Mouse (Mus musculus) liver, embryonic 13.5 days (tissue): ENCODE data around the gene Ublcp1. TPM values are rescaled to one million over a fixed set of nuclear protein-coding genes. Genes with fewer than 3 reads are reported as not detected.

ENCODE experiments used
- ATAC-seq: fragments of 200-750 bp; cut with Nextera tagmentation; 2 replicates; pipeline ENCODE4 v1.8.0; 2017; ENCODE audit warnings: low read depth, mild to moderate bottlenecking, moderate number of reproducible peaks, moderate library complexity
- DNase-seq: peaks from one replicate; pipeline ENCODE4 v3.0.0; 2022
- H3K27ac ChIP-seq: fragments of 300-500 bp; sonication (generic); 2 replicates; pipeline ENCODE4 v1.5.1; 2015; ENCODE audit warnings: moderate library complexity, mild to moderate bottlenecking, inconsistent platforms
- H3K27me3 ChIP-seq: fragments of 300-500 bp; sonication (generic); 2 replicates; pipeline ENCODE4 v1.6.1; 2015; ENCODE audit warnings: mild to moderate bottlenecking, inconsistent platforms
- H3K36me3 ChIP-seq: fragments of 300-500 bp; sonication (generic); 2 replicates; pipeline ENCODE4 v1.6.1; 2015; ENCODE audit warnings: mild to moderate bottlenecking, inconsistent platforms
- H3K4me1 ChIP-seq: fragments of 300-500 bp; sonication (generic); replicated peaks from 2 replicates; pipeline ENCODE4 v1.6.1; 2015; ENCODE audit warnings: inconsistent platforms
- H3K4me2 ChIP-seq: fragments of 300-500 bp; sonication (generic); 2 replicates; pipeline ENCODE4 v1.6.1; 2015; ENCODE audit warnings: inconsistent platforms, mild to moderate bottlenecking, moderate library complexity
- H3K4me3 ChIP-seq: fragments of 300-500 bp; sonication (generic); replicated peaks from 2 replicates; pipeline ENCODE4 v1.5.1; 2015; ENCODE audit warnings: mild to moderate bottlenecking, inconsistent platforms
- H3K9ac ChIP-seq: fragments of 300-500 bp; sonication (generic); 2 replicates; pipeline ENCODE4 v1.6.1; 2015; ENCODE audit warnings: mild to moderate bottlenecking, inconsistent platforms
- H3K9me3 ChIP-seq: fragments of 300-500 bp; sonication (generic); replicated peaks from 2 replicates; pipeline ENCODE4 v1.6.1; 2016; ENCODE audit warnings: inconsistent platforms
- WGBS: fragments of 180-500 bp; shearing (Covaris S2); methylation state at CpG from one replicate; pipeline ENCODE4 v1.1.7; 2015; ENCODE audit not compliant: insufficient replicate concordance; 5-methylcytosine and 5-hydroxymethylcytosine counted together
- polyA plus RNA-seq: library from polyadenylated mRNA; unstranded; fragments of >200 nt; fragmentation: Nextera tagmentation; extraction: Ambion mirVana; gene quantifications from 2 replicates; pipeline ENCODE4 v1.2.1, GENCODE M21; 2015

Ublcp1 gene
- polyA plus RNA-seq, 1 experiment from 2014 or later: 47.6 TPM

DNA sequence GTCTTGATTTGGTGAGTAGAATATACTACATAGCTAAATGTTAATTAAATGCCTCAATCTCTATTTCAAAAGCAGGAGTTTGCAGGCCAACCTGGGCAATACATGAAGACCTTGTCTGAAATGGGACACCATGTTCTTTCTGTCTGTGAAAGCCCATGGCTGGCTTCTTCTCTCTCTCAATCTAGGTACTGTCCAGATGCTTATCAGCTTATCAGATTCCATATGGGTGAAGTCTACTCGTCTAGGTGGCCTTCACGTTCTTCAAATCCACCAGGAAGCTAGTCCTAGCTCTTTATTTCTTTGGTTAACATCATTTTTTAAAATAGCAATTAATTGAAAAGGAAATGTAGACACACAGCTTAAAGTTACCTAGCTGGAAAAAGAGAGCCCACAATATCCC lies 39.6 kb upstream of the Ublcp1 start:
- peak overlapping the region; percentile 62 for H3K4me2 ChIP-seq
- H3K36me3 ChIP-seq: no peaks in the 10 kb centered on the region
- WGBS: 46% methylated on average over 2 of the region's 2 CpGs
- DNase-seq (no peak), ATAC-seq (no peak)
- H3K4me3 ChIP-seq: peak overlapping the region; percentile 27; the same call in 1 of the 2 replicates
- no peaks in the 10 kb centered on the region for H3K9me3 ChIP-seq
- H3K27me3 ChIP-seq: no peaks in the 10 kb centered on the region
- H3K4me1 ChIP-seq: peaks cover 74% of the 10 kb centered on the region
- peak overlapping the region; percentile 98 for H3K27ac ChIP-seq
- H3K9ac ChIP-seq: peak overlapping the region; percentile 65

DNA sequence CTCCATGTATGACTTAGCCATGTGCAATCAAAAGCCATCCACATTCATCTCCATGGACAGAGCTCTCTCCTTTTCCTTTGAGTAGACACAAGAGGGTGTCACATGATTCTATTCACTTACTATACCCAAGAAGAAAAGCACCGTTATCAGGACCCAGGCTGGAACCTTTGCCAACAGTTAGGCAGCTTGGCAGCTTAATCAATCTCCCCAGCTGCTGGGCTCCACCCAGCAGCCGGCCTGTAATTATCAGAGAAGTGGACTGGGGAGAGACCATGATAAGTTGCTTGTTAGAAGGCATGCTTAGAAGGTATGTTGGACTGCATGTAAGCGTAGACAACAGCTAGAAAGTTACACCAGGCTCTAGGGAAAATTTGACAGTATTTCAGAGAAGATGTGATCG lies 38.6 kb upstream of the Ublcp1 start:
- peak; percentile 89 for ATAC-seq
- Histone ChIP-seq H3K36me3 (no peaks in the 10 kb centered on the region), H3K27me3 (no peaks in the 10 kb centered on the region), H3K9me3 (no peaks in the 10 kb centered on the region), H3K4me1 (peaks cover 66% of the 10 kb centered on the region), H3K4me2 (peak overlapping the region; percentile 62), H3K27ac (peak overlapping the region; percentile 98), H3K4me3 (peak overlapping the region; percentile 27), H3K9ac (peak overlapping the region; percentile 72)
- DNase-seq: peak; percentile 85
- WGBS: 19% methylated on average over 4 of the region's 4 CpGs

- H3K4me3 ChIP-seq: no peak overlapping the region
- ATAC-seq (no peak), DNase-seq (no peak)
- H3K36me3 ChIP-seq: no peaks in the 10 kb centered on the region
- WGBS: 73% methylated on average over 3 of the region's 3 CpGs
- peaks cover 28% of the 10 kb centered on the region for H3K4me1 ChIP-seq
- peak overlapping the region; percentile 36; the same call in 1 of the 2 replicates for H3K27ac ChIP-seq
- H3K9ac ChIP-seq: no peak overlapping the region
- H3K27me3 ChIP-seq: no peaks in the 10 kb centered on the region
- H3K4me2 ChIP-seq: no peak overlapping the region
- H3K9me3 ChIP-seq: no peaks in the 10 kb centered on the region
Observed at GRCm38 (mm10) chr11:44504761-44505160, 34.5 kb upstream of the Ublcp1 start.

GRCm38 (mm10) chr11:44504146-44504545 lies 33.8 kb upstream of the Ublcp1 start:
- no peaks in the 10 kb centered on the region for H3K9me3 ChIP-seq
- DNase-seq: no peak
- H3K27ac ChIP-seq: 0 out of 2 replicates have a peak overlapping the region, but pooled peaks have one; percentile 36
- H3K4me2 ChIP-seq: no peak overlapping the region
- H3K4me1 ChIP-seq: peaks cover 25% of the 10 kb centered on the region
- H3K27me3 ChIP-seq: no peaks in the 10 kb centered on the region
- H3K4me3 ChIP-seq: no peak overlapping the region
- no peak overlapping the region for H3K9ac ChIP-seq
- WGBS: 88% methylated on average over 7 of the region's 7 CpGs
- no peak for ATAC-seq
- H3K36me3 ChIP-seq: no peaks in the 10 kb centered on the region

- WGBS: 69% methylated on average over 5 of the region's 5 CpGs
- DNase-seq (no peak), ATAC-seq (no peak)
- Histone ChIP-seq H3K4me3 (no peak overlapping the region), H3K9ac (no peak overlapping the region), H3K27me3 (no peaks in the 10 kb centered on the region), H3K4me1 (peaks cover 28% of the 10 kb centered on the region), H3K27ac (no peak overlapping the region), H3K9me3 (no peaks in the 10 kb centered on the region), H3K4me2 (no peak overlapping the region), H3K36me3 (no peaks in the 10 kb centered on the region)
Observed at GRCm38 (mm10) chr11:44502931-44503330, 32.6 kb upstream of the Ublcp1 start.

DNA sequence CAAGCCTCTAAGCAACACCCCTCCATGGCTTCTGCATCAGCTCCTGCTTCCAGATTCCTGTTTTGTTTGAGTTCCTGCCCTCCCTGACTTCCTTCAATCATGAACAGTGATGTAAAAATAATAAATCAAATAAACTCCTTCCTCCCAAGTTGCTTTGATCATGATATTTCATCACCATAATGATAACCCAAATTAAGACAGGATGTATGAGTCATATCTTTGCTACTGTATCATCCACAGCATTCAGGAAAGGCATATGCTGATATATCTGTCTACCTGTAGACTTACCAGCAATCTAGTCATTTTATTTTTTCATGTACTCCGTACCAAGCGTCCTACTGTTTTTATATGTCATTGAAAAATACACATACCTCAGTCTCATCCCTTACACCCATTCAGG lies 31.2 kb upstream of the Ublcp1 start:
- Histone ChIP-seq H3K27me3 (no peaks in the 10 kb centered on the region), H3K27ac (no peak overlapping the region), H3K4me2 (no peak overlapping the region), H3K4me3 (no peak overlapping the region), H3K36me3 (no peaks in the 10 kb centered on the region), H3K9ac (no peak overlapping the region), H3K9me3 (no peaks in the 10 kb centered on the region), H3K4me1 (peaks cover 29% of the 10 kb centered on the region)
- ATAC-seq (no peak), DNase-seq (no peak)
- WGBS: 78% methylated on average over 2 of the region's 2 CpGs

GRCm38 (mm10) chr11:44500966-44501365 lies 30.7 kb upstream of the Ublcp1 start:
- WGBS: 66% methylated on average over 7 of the region's 7 CpGs
- Histone ChIP-seq H3K36me3 (no peaks in the 10 kb centered on the region), H3K4me3 (no peak overlapping the region), H3K4me1 (peaks cover 33% of the 10 kb centered on the region), H3K27ac (no peak overlapping the region), H3K27me3 (no peaks in the 10 kb centered on the region), H3K9me3 (no peaks in the 10 kb centered on the region), H3K9ac (no peak overlapping the region), H3K4me2 (no peak overlapping the region)
- DNase-seq (no peak), ATAC-seq (no peak)

- peak; percentile 27; the same call in 1 of the 2 replicates for ATAC-seq
- H3K9me3 ChIP-seq: no peaks in the 10 kb centered on the region
- 0 out of 2 replicates have a peak overlapping the region, but pooled peaks have one; percentile 24 for H3K27ac ChIP-seq
- H3K36me3 ChIP-seq: no peaks in the 10 kb centered on the region
- no peaks in the 10 kb centered on the region for H3K27me3 ChIP-seq
- H3K4me3 ChIP-seq: no peak overlapping the region
- H3K4me1 ChIP-seq: peaks cover 45% of the 10 kb centered on the region
- DNase-seq: no peak
- H3K4me2 ChIP-seq: no peak overlapping the region
- WGBS: 59% methylated on average over 13 of the region's 13 CpGs
- no peak overlapping the region for H3K9ac ChIP-seq
Observed at GRCm38 (mm10) chr11:44498412-44499272, 28.3 kb upstream of the Ublcp1 start.

DNA sequence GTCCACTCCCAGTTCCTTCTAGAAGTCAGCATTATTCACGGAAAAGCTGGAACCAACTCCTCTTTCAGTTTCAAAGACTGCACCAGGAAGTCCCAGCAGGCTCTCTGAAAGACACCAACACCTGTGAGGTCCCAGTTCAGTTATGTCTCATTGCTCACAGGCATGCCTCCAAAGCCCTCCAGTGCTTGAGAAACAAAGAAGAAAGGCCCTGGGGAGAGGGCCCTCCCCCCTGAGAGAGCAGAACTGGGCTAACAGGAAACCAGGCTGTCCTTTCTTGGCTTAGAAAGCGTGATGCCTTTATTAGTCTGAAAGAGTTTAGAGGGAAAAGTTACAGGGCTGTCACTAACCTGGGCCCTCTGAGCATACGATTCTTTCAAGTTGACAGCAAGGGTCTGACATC lies 25.9 kb upstream of the Ublcp1 start:
- no peak for DNase-seq
- Histone ChIP-seq H3K4me1 (peaks cover 45% of the 10 kb centered on the region), H3K36me3 (no peaks in the 10 kb centered on the region), H3K4me3 (no peak overlapping the region), H3K9me3 (no peaks in the 10 kb centered on the region), H3K27ac (peak overlapping the region; percentile 72), H3K9ac (0 out of 2 replicates have a peak overlapping the region, but pooled peaks have one; percentile 28), H3K4me2 (no peak overlapping the region), H3K27me3 (no peaks in the 10 kb centered on the region)
- no peak for ATAC-seq
- WGBS: 68% methylated on average over 3 of the region's 3 CpGs

- Histone ChIP-seq H3K4me3 (no peak overlapping the region), H3K4me2 (no peak overlapping the region), H3K9me3 (no peaks in the 10 kb centered on the region), H3K4me1 (peaks cover 45% of the 10 kb centered on the region), H3K27ac (peak overlapping the region; percentile 73), H3K36me3 (no peaks in the 10 kb centered on the region), H3K9ac (peak overlapping the region; percentile 38; the same call in 1 of the 2 replicates), H3K27me3 (no peaks in the 10 kb centered on the region)
- 52% methylated on average over 5 of the region's 5 CpGs for WGBS
- ATAC-seq (peak; percentile 93), DNase-seq (no peak)
Observed at GRCm38 (mm10) chr11:44494643-44495323, 24.5 kb upstream of the Ublcp1 start.

GRCm38 (mm10) chr11:44489117-44489516 lies 18.8 kb upstream of the Ublcp1 start:
- no peak overlapping the region for H3K4me3 ChIP-seq
- no peak overlapping the region for H3K27ac ChIP-seq
- H3K27me3 ChIP-seq: no peaks in the 10 kb centered on the region
- no peaks in the 10 kb centered on the region for H3K36me3 ChIP-seq
- DNase-seq: no peak
- H3K4me1 ChIP-seq: peaks cover 15% of the 10 kb centered on the region
- peak; percentile 78 for ATAC-seq
- H3K9me3 ChIP-seq: no peaks in the 10 kb centered on the region
- H3K9ac ChIP-seq: no peak overlapping the region
- 76% methylated on average over 1 of the region's 1 CpGs for WGBS
- no peak overlapping the region for H3K4me2 ChIP-seq
